Mouse (Mus musculus): Measurements from ENCODE around the gene Olfr1016. TPM values are rescaled to one million over a fixed set of nuclear protein-coding genes. Genes with fewer than 3 reads are reported as not detected.

Olfr1016 gene
- polyA plus RNA-seq, 1 experiment = not detected

DNA sequence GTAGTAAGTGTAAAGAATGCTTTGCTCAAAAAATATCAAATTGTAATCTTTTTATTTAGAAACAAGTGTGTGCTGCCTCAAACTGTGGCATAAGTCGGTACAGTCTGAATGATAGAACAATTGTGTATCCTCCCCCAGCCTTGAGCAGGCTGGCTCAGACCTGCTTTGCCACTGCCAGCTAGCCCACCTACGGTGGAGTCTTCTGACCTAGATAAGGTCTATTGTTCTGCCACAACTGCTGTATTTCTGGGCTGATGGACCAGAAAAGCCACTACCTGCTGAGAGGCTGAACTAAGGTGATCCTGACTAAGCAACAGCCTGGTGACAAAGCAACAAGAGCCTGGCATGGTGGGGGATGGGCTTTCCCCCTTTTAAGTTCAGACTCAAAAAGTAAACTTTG, 10.0 kb downstream of the Olfr1016 start:
- H3K27me3 ChIP-seq (ENCODE audit: control insufficient read depth, insufficient read depth, insufficient read length) = no peaks in the 10 kb centered on the region
- no peaks in the 10 kb centered on the region for H3K36me3 ChIP-seq (ENCODE audit: control insufficient read depth, insufficient read depth)
- no peak overlapping the region for H3K4me2 ChIP-seq (ENCODE audit: low read depth)
- H3K4me3 ChIP-seq = no peak overlapping the region
- TF ChIP-seq POLR2AphosphoS2 (IDR thresholded peaks at IDR 0.05; ENCODE audit: insufficient read length, low read depth) (no peak), TCF12 (IDR thresholded peaks at IDR 0.05; ENCODE audit: insufficient read depth, poor library complexity, severe bottlenecking) (no peak), CEBPB (IDR thresholded peaks at IDR 0.05; ENCODE audit: insufficient read depth, poor library complexity, severe bottlenecking) (no peak), E2F4 (IDR thresholded peaks at IDR 0.05; ENCODE audit: insufficient read depth) (no peak), USF1 (IDR thresholded peaks at IDR 0.05; ENCODE audit: low read depth) (no peak), POLR2A (IDR thresholded peaks at IDR 0.05; ENCODE audit: insufficient read length, low read depth) (no peak), MYOG (IDR thresholded peaks at IDR 0.05; ENCODE audit: control insufficient read depth in 1 of 3, insufficient read depth in 1 of 3, insufficient read length in 2 of 3, low read depth in 2 of 3) (no peak), SRF (IDR thresholded peaks at IDR 0.05; ENCODE audit: control insufficient read depth, insufficient read length, low read depth) (no peak), MAX (IDR thresholded peaks at IDR 0.05; ENCODE audit: low read depth) (no peak)
- no peak overlapping the region for H3ac ChIP-seq (ENCODE audit: control insufficient read depth, insufficient read length)
- no peaks in the 10 kb centered on the region for H3K79me2 ChIP-seq (ENCODE audit: control insufficient read depth, insufficient read depth)

DNA sequence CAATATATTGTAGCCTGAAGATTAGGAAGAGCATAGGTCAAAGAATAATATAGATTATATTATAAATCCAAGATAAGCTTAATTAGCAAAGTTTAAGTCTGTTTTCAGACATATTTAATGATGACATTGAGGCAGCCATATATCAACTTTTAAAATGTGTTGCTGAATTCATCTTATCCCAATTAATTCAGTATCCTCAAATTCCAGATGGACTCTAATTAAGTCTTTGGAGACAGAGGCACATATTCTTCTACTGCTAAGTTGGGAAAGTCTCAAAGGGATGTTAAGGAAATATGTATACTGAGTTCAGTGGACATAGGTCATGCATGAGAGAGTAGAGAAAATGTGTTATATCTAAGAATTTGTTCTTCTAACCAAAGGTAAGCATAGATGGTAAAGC, 20.6 kb downstream of the Olfr1016 start, which contains the start of gene Olfr1015:
Gene Olfr1015, plus strand, starts transcription at position 301 of the 400 bp plus-strand sequence.
- TF ChIP-seq TCF3 (IDR thresholded peaks at IDR 0.05; ENCODE audit: insufficient read length, low read depth) (no peak), TCF12 (IDR thresholded peaks at IDR 0.05; ENCODE audit: insufficient read depth, poor library complexity, severe bottlenecking) (no peak), MYOD1 (IDR thresholded peaks at IDR 0.05; ENCODE audit: control insufficient read depth in 1 of 3, insufficient read length in 2 of 3, low read depth in 2 of 3) (no peak), USF1 (IDR thresholded peaks at IDR 0.05; ENCODE audit: low read depth) (no peak), MYOG (IDR thresholded peaks at IDR 0.05; ENCODE audit: control insufficient read depth in 1 of 3, insufficient read depth in 1 of 3, insufficient read length in 2 of 3, low read depth in 2 of 3) (no peak)
- Histone ChIP-seq H3K4me3 (no peak within 1 kb of the TSS), H3K4me2 (ENCODE audit: low read depth) (no peak within 1 kb of the TSS), H3K36me3 (ENCODE audit: control insufficient read depth, insufficient read depth) (no peaks in the 10 kb centered on the region), H3ac (ENCODE audit: control insufficient read depth, insufficient read length) (no peak within 1 kb of the TSS), H3K27me3 (ENCODE audit: control insufficient read depth, insufficient read depth, insufficient read length) (no peaks in the 10 kb centered on the region), H3K79me2 (ENCODE audit: control insufficient read depth, insufficient read depth) (no peaks in the 10 kb centered on the region)

GRCm38 (mm10) chr2:85772413-85772812, 29.9 kb downstream of the Olfr1016 start, which contains the start of gene Olfr1014:
TSS of gene Olfr1014 (plus strand) at chr2:85772713.
- H3K4me2 ChIP-seq (ENCODE audit: low read depth) = no peak within 1 kb of the TSS

DNA sequence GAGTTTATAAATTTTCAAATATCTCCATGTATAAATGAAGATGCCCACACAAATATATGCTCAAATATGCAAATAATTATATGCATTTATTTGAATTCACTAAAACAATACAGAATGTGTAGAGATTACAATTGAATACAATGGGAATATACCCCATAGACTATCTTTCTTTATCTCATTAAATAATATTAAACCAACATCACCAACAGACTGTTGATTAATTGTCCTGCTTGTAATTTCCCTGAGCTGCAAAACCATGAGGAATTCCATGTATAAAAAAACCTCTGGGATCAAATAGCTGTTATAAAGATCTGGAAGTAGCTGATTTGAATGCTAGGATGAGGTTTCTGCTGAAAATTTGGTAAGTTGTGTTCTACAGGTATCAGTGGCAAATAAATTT, 35.5 kb downstream of the Olfr1016 start, which contains the start of gene Olfr1013:
Gene Olfr1013, plus strand, starts transcription at position 301 of the 400 bp plus-strand sequence.
- no peaks in the 10 kb centered on the region for H3K36me3 ChIP-seq (ENCODE audit: control insufficient read depth, insufficient read depth)
- no peak within 1 kb of the TSS for H3K4me3 ChIP-seq
- no peaks in the 10 kb centered on the region for H3K27me3 ChIP-seq (ENCODE audit: control insufficient read depth, insufficient read depth, insufficient read length)
- no peak within 1 kb of the TSS for H3ac ChIP-seq (ENCODE audit: control insufficient read depth, insufficient read length)
- H3K4me2 ChIP-seq (ENCODE audit: low read depth) = no peak within 1 kb of the TSS
- TF ChIP-seq TCF12 (IDR thresholded peaks at IDR 0.05; ENCODE audit: insufficient read depth, poor library complexity, severe bottlenecking) = no peak
- no peaks in the 10 kb centered on the region for H3K79me2 ChIP-seq (ENCODE audit: control insufficient read depth, insufficient read depth)

More at GRCm38 (mm10) chr2:85772413-85772812, 29.9 kb downstream of the Olfr1016 start, which contains the start of gene Olfr1014:
- Histone ChIP-seq H3K36me3 (ENCODE audit: control insufficient read depth, insufficient read depth) (no peaks in the 10 kb centered on the region), H3ac (ENCODE audit: control insufficient read depth, insufficient read length) (no peak within 1 kb of the TSS), H3K79me2 (ENCODE audit: control insufficient read depth, insufficient read depth) (no peaks in the 10 kb centered on the region), H3K4me3 (no peak within 1 kb of the TSS), H3K27me3 (ENCODE audit: control insufficient read depth, insufficient read depth, insufficient read length) (no peaks in the 10 kb centered on the region)
- TF ChIP-seq POLR2A (IDR thresholded peaks at IDR 0.05; ENCODE audit: insufficient read length, low read depth) (no peak), E2F4 (IDR thresholded peaks at IDR 0.05; ENCODE audit: insufficient read depth) (no peak), MAX (IDR thresholded peaks at IDR 0.05; ENCODE audit: low read depth) (no peak), TCF3 (IDR thresholded peaks at IDR 0.05; ENCODE audit: insufficient read length, low read depth) (no peak), SRF (IDR thresholded peaks at IDR 0.05; ENCODE audit: control insufficient read depth, insufficient read length, low read depth) (no peak), CEBPB (IDR thresholded peaks at IDR 0.05; ENCODE audit: insufficient read depth, poor library complexity, severe bottlenecking) (no peak), REST (IDR thresholded peaks at IDR 0.05; ENCODE audit: insufficient read depth, insufficient read length) (no peak)

DNA sequence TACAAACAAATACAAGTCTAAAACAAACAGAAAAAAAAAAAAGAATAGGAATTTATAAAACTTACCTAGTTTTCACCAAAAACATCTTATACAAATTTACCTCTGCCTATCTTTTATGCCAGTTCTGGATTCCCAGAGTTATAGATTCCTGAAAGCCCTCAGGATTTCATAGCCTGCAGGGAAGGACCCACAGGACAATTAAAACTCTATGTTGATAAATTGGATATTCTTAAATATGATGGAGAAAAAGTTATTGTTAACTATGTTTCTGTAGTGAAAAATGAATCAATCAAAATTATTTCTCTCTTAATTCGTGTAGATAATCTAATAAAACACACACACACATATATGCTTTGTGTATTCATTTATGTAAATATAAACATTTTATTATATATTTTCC, 39.7 kb downstream of the Olfr1016 start, which contains the start of gene Olfr1012:
Gene Olfr1012, minus strand, starts transcription at position 101 of the 400 bp plus-strand sequence.
- TF ChIP-seq POLR2AphosphoS2 (IDR thresholded peaks at IDR 0.05; ENCODE audit: insufficient read length, low read depth) = no peak
- TF ChIP-seq MAX (IDR thresholded peaks at IDR 0.05; ENCODE audit: low read depth) = no peak
- no peak for TF ChIP-seq TCF3 (IDR thresholded peaks at IDR 0.05; ENCODE audit: insufficient read length, low read depth)
- TF ChIP-seq MYOD1 (IDR thresholded peaks at IDR 0.05; ENCODE audit: control insufficient read depth in 1 of 3, insufficient read length in 2 of 3, low read depth in 2 of 3) = no peak
- no peak for TF ChIP-seq E2F4 (IDR thresholded peaks at IDR 0.05; ENCODE audit: insufficient read depth)
- TF ChIP-seq SRF (IDR thresholded peaks at IDR 0.05; ENCODE audit: control insufficient read depth, insufficient read length, low read depth) = no peak
- TF ChIP-seq CEBPB (IDR thresholded peaks at IDR 0.05; ENCODE audit: insufficient read depth, poor library complexity, severe bottlenecking) = no peak
- TF ChIP-seq POLR2A (IDR thresholded peaks at IDR 0.05; ENCODE audit: insufficient read length, low read depth) = no peak
- no peak for TF ChIP-seq TCF12 (IDR thresholded peaks at IDR 0.05; ENCODE audit: insufficient read depth, poor library complexity, severe bottlenecking)
- TF ChIP-seq REST (IDR thresholded peaks at IDR 0.05; ENCODE audit: insufficient read depth, insufficient read length) = no peak
- no peak for TF ChIP-seq USF1 (IDR thresholded peaks at IDR 0.05; ENCODE audit: low read depth)
- no peak for TF ChIP-seq MYOG (IDR thresholded peaks at IDR 0.05; ENCODE audit: control insufficient read depth in 1 of 3, insufficient read depth in 1 of 3, insufficient read length in 2 of 3, low read depth in 2 of 3)

More for the DNA sequence above, 39.7 kb downstream of the Olfr1016 start, which contains the start of gene Olfr1012:
- no peaks in the 10 kb centered on the region for H3K79me2 ChIP-seq (ENCODE audit: control insufficient read depth, insufficient read depth)
- no peaks in the 10 kb centered on the region for H3K36me3 ChIP-seq (ENCODE audit: control insufficient read depth, insufficient read depth)
- H3K4me2 ChIP-seq (ENCODE audit: low read depth) = no peak within 1 kb of the TSS
- no peaks in the 10 kb centered on the region for H3K27me3 ChIP-seq (ENCODE audit: control insufficient read depth, insufficient read depth, insufficient read length)
- no peak within 1 kb of the TSS for H3K4me3 ChIP-seq
- no peak within 1 kb of the TSS for H3ac ChIP-seq (ENCODE audit: control insufficient read depth, insufficient read length)

Data from myocyte (in vitro differentiated cells).